Mouse (Mus musculus) frontal cortex, postnatal 36 days (tissue): ENCODE measurements at regions not wholly inside any gene's neighbourhood (a gene's known extent, or its start where the extent isn't known, plus 50 kb on each side); places are given as distances from the start of the nearest gene placed in this dataset.

ENCODE experiments used
- DNase-seq, 2 experiments: peaks; one replicate each; pipeline ENCODE4 v3.0.0; 2022; ENCODE audit warnings: low spot score in 2 of 2

DNA sequence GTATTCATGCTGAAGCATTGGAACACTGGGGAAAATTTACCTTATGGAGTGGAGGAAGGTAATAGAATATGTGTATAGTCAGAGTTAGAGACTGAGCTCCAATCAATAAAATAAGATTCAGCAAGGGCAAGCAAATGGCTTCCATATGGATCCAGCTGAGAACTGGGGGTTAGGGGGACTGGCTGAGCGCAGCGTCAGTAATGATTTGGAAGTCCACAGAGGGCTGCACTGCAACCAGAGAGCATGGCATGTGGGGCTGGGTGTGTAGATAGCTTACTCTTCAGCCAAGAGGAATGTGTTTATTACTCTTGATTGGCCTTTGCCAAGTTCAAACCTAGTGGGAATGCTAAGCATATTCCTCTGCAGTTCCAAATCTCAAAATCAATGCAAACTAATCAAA lies 55.8 kb upstream of the Ccn6 start:
- no peak for DNase-seq

DNA sequence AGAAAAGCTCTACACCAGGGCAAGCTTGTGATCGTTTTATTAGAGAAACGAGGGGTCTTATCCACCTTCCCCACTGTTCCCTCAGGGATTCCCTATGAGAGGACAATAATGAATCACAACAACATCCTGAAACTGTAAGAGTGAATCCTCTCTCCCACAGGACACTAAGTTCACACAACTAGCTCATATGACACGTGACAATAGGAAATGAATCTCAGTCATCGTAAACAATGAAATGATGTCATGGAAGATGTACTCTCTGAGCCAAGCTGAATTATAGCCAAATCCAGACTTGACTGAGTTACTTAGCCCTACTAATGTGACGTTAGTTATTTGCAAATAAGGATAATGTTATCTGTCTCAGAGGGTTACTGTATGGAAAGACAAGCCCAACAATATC lies 54.6 kb upstream of the Ccn6 start:
- DNase-seq: no peak

GRCm38 (mm10) chr10:39216142-39216904 lies 52.7 kb upstream of the Ccn6 start:
- DNase-seq: no peak

GRCm38 (mm10) chr10:39214563-39214962 lies 51.0 kb upstream of the Ccn6 start:
- DNase-seq: no peak
